Mouse (Mus musculus) spleen, adult 2 months (tissue): ENCODE results near the gene Pdia6.

ENCODE experiments used
- CTCF ChIP-seq: fragments of 200-500 bp; IDR thresholded peaks from 2 replicates; pipeline ENCODE4 v1.5.1; 2011; ENCODE audit warnings: mild to moderate bottlenecking, inconsistent platforms; ENCODE audit not compliant: insufficient read depth, insufficient read length, insufficient replicate concordance; ENCODE audit errors: extremely low read depth
- POLR2A ChIP-seq: fragments of 200-500 bp; IDR thresholded peaks from 2 replicates; pipeline ENCODE4 v1.6.1; 2011; ENCODE audit warnings: low read depth, low read length, inconsistent platforms

GRCm38 (mm10) chr12:17329259-17329658 lies 62.9 kb downstream of the Pdia6 start, which contains the start of gene Atp6v1c2:
- TF ChIP-seq POLR2A (no peak), CTCF (no peak)
